Mouse (Mus musculus) erythroblast, adult 5-6 weeks (primary cell): ENCODE data around the gene Slc35e4. TPM values are rescaled to one million over a fixed set of nuclear protein-coding genes. Genes with fewer than 3 reads are reported as not detected.
"Not testable (repeated sequence)": the region's sequence is repeated elsewhere in the genome, so short reads cannot be mapped to it uniquely, and the experiment has no call there.

Experiments used
- ATAC-seq: replicated peaks from 2 replicates; pipeline ENCODE4 v1.8.0; 2016; ENCODE audit warnings: moderate number of reproducible peaks, mild to moderate bottlenecking, moderate TSS enrichment, inconsistent platforms; ENCODE audit not compliant: poor library complexity, low FRiP score, severe bottlenecking
- total RNA-seq, 2 experiments: library from RNA; stranded (forward) in 1 of 2; stranded (reverse) in 1 of 2; fragments of 150-400 nt in 1 of 2; fragments of 200-764, 138-1000 nt in 1 of 2; gene quantifications; 2 replicates each; pipeline versions ENCODE4 v1.2.3 to v1.2.4; 2015 to 2017; ENCODE audit warnings: low replicate concordance in 2 of 2

Slc35e4 gene
- total RNA-seq, 2 experiments from 2014 or later, result 0.38 TPM; not detected in 1

GRCm38 (mm10) chr11:3921281-3921850 lies 6.9 kb upstream of the Slc35e4 start:
- ATAC-seq, result peak; percentile 66

DNA sequence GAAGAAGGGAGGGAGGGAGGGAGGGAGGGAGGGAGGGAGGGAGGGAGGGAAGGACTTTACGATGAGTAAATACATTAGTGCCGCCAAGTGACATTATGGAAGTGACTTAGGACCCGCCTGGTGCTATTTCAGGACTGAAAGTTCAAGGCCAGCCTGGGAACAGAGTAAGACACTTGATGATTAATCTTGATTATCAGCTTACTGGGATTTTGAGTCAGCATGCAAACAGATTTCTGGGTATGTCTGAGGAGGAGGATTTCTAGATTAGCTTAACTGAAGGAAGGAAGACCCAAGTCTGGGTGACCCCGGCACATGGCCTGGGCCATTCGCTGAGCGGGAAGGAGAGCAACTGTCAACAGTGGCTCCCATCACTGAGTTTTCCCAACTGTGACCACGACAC lies 6.0 kb upstream of the Slc35e4 start:
- ATAC-seq, result no peak

DNA sequence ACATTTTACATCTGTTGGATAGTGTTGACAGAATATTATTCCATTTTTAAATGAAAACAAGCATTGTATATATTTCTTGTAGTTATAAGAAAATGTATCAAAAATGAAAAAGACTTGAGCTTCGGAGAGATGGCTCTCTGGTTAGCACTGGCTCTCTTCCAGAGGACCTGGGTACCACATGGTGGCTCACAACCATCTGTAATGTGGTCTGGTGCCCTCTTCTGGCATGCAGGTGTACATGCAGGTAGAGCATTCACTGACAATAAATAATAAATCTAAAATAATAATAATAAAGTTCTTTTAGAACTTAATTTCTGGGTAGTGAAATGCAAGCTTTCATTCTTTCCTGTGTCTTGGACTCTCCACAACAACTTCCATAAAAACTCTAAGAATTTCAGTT lies 4.3 kb upstream of the Slc35e4 start:
- ATAC-seq, result no peak

DNA sequence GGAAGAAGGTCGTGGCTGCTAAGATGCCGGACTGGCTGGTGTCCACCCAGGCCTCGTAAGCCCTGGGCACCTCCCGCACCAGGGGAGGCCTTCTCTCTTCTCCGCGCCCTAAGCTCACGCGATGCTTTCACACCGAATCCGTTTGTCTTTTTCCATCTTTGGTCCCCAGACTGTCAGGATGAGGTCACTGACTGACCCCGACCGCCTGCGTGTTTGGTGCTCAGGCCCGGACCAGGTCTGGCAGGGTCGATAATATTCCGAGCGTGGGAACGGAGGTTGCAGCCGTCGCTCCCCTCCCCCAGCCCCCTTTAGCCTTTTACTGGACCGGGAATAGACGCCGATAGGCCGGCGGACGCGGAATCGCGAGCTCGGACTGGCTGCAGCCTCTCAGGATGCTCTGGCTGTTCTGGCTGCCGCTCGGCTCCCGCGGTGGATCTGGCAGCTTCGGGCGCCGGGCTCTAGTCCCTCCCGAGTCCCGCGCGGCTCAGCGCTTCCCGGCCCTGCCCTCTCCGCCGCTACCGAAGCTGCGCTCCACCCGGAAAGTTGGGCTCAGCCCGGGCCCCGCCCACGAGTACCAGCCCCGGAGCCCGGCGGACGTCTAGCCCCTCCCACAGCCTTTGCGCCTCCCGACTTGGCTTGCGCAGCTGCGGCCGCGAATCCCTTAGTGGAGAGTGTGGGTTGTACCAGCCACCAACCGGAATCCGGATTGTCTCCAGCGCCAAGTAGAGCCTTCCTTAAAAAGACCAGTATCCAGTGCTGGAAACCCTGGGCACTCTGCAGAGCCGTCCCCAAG lies 952 bp downstream of the Slc35e4 start:
- ATAC-seq, result peak; percentile 76

GRCm38 (mm10) chr11:3912875-3913271 lies 1.6 kb downstream of the Slc35e4 start:
- no peak for ATAC-seq

GRCm38 (mm10) chr11:3912100-3912874 lies 2.2 kb downstream of the Slc35e4 start:
- no peak for ATAC-seq

GRCm38 (mm10) chr11:3911440-3911839 lies 3.0 kb downstream of the Slc35e4 start:
- not testable (repeated sequence) for ATAC-seq

- no peak for ATAC-seq
These were observed 3.8 kb downstream of the Slc35e4 start for GRCm38 (mm10) chr11:3910513-3911310.

DNA sequence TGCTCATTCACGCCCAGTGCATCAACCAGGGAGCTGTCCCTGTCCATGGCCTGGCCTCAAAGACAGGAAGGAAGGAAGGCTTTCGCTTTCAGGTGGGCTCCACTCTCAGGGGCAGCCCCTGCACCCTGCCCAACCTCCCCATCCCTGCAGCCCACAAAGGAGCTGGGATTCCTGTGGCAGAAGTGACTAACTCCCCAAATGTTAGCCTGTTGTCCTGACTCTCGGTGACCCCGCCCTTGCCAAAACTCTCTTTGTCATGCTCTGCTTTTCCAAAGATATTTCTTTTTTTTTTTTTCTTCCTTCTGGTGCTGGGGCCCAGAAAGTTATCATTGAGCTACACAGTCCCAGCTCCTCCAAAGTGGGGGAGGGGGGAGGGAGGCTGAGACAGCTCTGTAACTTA lies 5.2 kb downstream of the Slc35e4 start:
- ATAC-seq, result no peak

- no peak for ATAC-seq
These were observed 9.0 kb downstream of the Slc35e4 start for GRCm38 (mm10) chr11:3905446-3905845.

- no peak for ATAC-seq
These were observed 9.8 kb downstream of the Slc35e4 start for GRCm38 (mm10) chr11:3904673-3905072.

DNA sequence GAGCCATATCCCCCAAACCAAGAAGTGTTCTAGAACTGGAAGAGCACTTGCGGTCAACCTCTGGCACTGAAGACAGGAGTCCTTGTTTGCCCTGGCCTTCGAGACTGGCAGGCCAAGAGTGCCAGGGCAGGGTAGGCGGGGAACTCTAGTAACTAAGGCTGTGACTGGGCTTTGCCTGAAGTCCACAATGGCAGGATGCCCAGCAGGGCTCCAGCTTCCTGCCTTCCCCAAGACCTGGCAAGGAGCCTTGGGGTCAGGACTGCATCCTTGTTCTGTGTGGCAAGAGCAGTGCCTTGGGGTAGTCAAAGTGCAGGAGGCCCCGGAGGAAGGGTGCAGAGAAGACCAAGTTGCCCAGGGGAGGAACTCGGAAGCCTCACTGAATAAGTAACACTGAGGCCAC lies 11.4 kb downstream of the Slc35e4 start:
- no peak for ATAC-seq

GRCm38 (mm10) chr11:3902516-3902915 lies 11.9 kb downstream of the Slc35e4 start:
- ATAC-seq, result no peak

DNA sequence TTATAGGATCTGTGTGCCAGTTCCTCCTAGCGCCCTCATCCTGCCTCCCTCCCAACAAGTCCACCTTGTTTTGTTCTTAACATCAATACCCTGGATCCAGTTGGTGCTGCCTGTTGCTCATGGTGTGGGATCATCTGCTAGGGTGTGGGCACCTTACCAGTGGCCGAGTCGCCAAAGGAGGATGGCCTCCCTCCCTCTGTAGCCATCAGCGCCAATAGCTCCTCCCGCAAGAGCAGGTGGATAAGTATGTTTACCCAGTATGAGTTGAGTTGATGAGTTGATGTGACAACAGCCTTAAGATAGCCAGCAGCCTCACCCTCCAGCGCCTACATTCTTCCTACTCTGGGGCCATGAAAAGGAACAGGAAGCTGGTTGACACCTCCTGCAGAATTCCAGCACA lies 14.2 kb downstream of the Slc35e4 start:
- no peak for ATAC-seq

DNA sequence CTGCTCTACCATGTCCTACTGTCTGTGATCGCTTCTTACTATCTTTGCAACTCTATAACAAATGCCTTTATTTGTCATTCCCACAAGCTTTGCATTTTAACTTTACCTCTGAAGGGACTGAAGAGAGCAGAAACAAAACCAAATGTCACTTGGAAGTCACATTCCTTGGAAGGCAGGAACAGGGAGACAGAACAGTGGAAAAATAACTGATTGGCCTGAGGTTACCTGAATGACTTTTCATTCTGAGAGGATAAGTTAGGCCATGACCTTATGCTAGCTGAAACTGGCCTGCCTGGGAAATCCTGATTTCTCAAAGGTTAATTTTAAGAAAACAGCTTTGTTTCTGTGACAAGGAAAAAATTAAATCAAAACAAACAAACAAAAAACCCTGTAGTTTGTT lies 18.5 kb downstream of the Slc35e4 start:
- no peak for ATAC-seq

DNA sequence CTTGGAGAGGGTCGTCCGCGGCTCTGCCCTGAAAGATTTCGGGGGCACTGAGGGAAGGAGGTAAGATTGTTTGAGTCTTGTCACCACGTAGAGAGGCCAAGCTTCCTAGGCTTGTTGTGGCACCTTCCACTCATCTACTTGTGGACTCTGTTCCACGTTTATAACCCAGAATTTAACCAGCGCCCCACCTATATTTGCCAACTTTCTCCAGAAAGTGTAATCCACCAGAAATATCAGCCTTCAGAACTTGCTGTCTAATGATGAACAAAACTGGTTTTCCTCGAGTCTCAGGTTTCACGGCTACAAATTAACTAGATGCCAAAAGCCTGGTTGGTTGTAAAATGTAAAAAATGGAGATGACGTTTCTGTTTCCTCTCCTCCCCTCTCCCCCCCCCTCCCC lies 19.0 kb downstream of the Slc35e4 start:
- no peak for ATAC-seq

DNA sequence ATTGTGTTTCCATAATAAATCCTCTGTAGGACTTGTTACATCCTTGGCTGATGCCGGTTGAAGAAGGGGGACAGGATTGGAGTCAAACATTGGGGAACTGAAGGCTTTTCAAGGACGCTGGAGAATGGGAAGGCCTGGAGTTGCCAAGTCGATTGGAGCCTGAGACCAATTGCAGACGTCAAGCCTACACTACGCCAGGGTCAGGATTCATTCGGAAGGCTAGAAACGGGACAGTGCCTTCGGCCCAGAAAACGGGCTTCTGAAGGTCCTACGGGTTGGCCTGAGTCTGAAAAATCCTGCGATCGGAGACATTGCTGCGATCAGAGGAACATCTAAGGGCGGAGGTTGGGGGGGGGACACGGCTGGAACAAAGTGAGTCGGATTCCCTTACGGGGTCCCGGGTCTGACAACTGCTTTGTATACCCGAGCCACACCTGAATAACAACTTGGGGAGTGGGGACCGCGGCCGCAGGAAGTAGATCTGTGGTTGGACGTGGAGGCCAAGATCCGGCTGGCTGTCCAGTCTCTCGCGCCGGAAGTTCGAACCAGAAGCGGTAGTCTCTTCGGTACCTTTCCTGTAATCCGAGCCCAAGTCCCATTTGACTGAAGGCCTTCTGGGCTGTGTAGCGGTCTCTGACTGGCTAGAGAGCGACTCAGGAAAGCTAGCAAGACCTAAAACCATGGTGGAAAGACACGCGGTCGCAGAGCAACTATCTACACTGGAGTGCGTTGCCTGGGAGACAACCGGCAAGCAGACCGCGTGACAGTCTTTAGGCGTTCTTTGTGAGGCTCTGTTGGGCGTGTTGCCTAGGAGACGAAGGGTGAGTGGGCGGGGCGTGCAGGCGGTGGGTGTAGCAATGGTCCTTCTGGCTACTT lies 19.8 kb downstream of the Slc35e4 start, which contains the start of the genes 4921536K21Rik and Dusp18:
TSS of gene 4921536K21Rik (minus strand) at position 693 of the 876 bp plus-strand sequence.
TSS of gene Dusp18 (plus strand) at position 835 of the 876 bp plus-strand sequence.
- peak; percentile 78 for ATAC-seq

- no peak for ATAC-seq
These were observed 20.5 kb downstream of the Slc35e4 start for GRCm38 (mm10) chr11:3893970-3894369.

DNA sequence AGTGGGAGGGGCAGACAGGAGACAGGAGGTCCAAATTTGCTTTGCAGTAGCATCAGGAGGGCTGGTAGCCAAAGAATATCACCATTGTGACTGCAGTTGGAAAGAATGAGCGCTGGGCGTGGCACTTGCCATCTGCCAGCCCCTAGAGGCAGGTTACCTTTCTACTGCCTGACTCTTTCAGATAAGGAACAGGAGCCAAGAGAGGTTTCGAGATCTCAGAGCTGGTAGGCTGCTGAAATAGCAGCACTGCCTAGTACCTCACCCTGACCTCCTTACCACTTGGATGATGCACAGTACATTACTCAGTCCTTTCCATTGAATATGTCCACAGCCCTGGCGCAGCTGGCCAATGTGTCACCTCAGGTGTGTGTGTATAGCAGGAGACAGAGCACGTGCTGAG lies 27.1 kb downstream of the Slc35e4 start:
- ATAC-seq, result peak; percentile 52; the same call in 1 of the 2 replicates
